Mouse (Mus musculus) kidney, adult 2 months (tissue): ENCODE data around the gene Lztfl1. TPM values are rescaled to one million over a fixed set of nuclear protein-coding genes. Genes with fewer than 3 reads are reported as not detected.

Experiments
- DNase-seq: peaks from one replicate; pipeline ENCODE4 v3.0.0; 2021
- H3K27ac ChIP-seq: fragments of 200-500 bp; 2 replicates; pipeline ENCODE4 v1.5.1; 2012; ENCODE audit warnings: low read depth, low read length, control low read depth, inconsistent platforms; ENCODE audit not compliant: insufficient read depth
- H3K27me3 ChIP-seq: fragments of 200-500 bp; replicated peaks from 2 replicates; pipeline ENCODE4 v1.6.1; 2012; ENCODE audit warnings: mild to moderate bottlenecking, moderate library complexity, low read length, inconsistent platforms; ENCODE audit not compliant: control insufficient read depth, insufficient read depth
- H3K36me3 ChIP-seq: fragments of 200-500 bp; 2 replicates; pipeline ENCODE4 v1.6.1; 2012; ENCODE audit warnings: mild to moderate bottlenecking, moderate library complexity, low read length, inconsistent platforms; ENCODE audit not compliant: control insufficient read depth, insufficient read depth
- H3K4me1 ChIP-seq: fragments of 200-500 bp; 2 replicates; pipeline ENCODE4 v1.6.1; 2011; ENCODE audit warnings: low read length; ENCODE audit not compliant: control insufficient read depth, insufficient read depth
- H3K4me3 ChIP-seq: fragments of 200-500 bp; 2 replicates; pipeline ENCODE4 v1.5.1; 2011; ENCODE audit warnings: mild to moderate bottlenecking, low read depth, low read length, control low read depth; ENCODE audit not compliant: insufficient read depth
- CTCF ChIP-seq: fragments of 200-500 bp; conservative IDR thresholded peaks from 2 replicates; pipeline ENCODE4 v1.5.1; 2011; ENCODE audit warnings: low read depth, mild to moderate bottlenecking, control low read depth, low read length, moderate library complexity, mixed read lengths; ENCODE audit not compliant: insufficient read depth, insufficient read length
- POLR2A ChIP-seq: fragments of 200-500 bp; IDR thresholded peaks from one replicate; pipeline ENCODE4 v1.6.1; 2011; ENCODE audit warnings: low read depth, low read length, control low read depth
- WGBS: fragments of 180-500 bp; shearing (Covaris S2); methylation state at CpG from one replicate; pipeline ENCODE4 v1.1.7; 2018; 5-methylcytosine and 5-hydroxymethylcytosine counted together
- polyA plus RNA-seq: library from polyadenylated mRNA; depleted of rRNA; stranded (reverse); fragments of >200 nt; gene quantifications from 2 replicates; pipeline ENCODE4 v1.2.3, GENCODE M21; 2012

Gene Lztfl1
- polyA plus RNA-seq, 1 experiment = 5.3 TPM

- H3K4me3 ChIP-seq = 0 out of 2 replicates have a peak overlapping the region, but pooled peaks have one; percentile 7
- H3K27me3 ChIP-seq = no peaks in the 10 kb centered on the region
- 16% methylated on average over 3 of the region's 3 CpGs for WGBS
- H3K36me3 ChIP-seq = no peaks in the 10 kb centered on the region; the same call in 1 of the 2 replicates
- TF ChIP-seq CTCF (no peak), POLR2A (no peak)
- peak; percentile 26 for DNase-seq
- peaks cover 4% of the 10 kb centered on the region; the same call in 1 of the 2 replicates for H3K4me1 ChIP-seq
- H3K27ac ChIP-seq = no peak overlapping the region; the same call in 1 of the 2 replicates
Observed at GRCm38 (mm10) chr9:123716301-123716700, 1.2 kb downstream of the Lztfl1 start.

DNA sequence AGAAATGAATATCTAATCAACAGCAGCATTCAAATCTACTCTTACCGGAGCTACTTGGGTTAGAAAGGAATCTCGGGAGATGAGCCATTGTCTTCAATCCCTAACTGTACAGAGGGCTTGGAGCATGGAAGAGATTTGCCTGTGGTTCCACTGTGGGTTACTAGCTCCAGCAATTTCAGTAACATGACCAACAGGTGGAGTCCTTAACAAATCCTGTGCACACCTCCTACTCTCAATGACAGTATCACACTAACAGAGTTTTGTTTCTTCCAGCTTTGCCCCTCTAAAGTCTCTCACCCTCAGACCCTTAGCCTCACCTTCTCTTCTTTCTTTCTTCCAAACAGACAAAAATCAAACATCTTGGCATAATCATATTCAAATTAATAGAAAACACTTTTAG, 4.4 kb downstream of the Lztfl1 start:
- Histone ChIP-seq H3K36me3 (peaks cover 2% of the 10 kb centered on the region), H3K4me3 (no peak overlapping the region), H3K4me1 (peaks cover 4% of the 10 kb centered on the region; the same call in 1 of the 2 replicates), H3K27ac (no peak overlapping the region), H3K27me3 (no peaks in the 10 kb centered on the region)
- DNase-seq = peak; percentile 21
- TF ChIP-seq CTCF (no peak), POLR2A (no peak)
- WGBS = 71% methylated on average over 2 of the region's 2 CpGs

DNA sequence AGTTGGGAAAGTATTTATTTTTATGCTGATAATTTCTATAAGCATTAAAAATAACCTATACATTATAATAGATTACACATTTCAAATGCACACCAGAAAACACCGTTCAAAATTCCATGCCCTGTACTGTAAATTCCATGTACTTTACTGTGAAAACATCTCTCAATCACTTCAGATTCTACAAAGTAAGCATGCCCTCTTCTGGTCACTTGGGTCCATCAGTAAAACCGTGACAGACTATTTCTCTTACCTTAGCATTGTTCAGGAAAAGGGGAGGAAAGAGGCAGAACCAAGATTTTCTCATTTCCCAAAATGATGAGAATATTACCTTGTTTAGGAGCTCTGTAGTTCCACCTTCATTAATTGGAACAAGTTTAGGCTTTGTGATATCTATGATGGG, 8.3 kb downstream of the Lztfl1 start:
- Histone ChIP-seq H3K27me3 (no peaks in the 10 kb centered on the region), H3K4me3 (no peak overlapping the region), H3K36me3 (peaks cover 2% of the 10 kb centered on the region), H3K4me1 (no peaks in the 10 kb centered on the region), H3K27ac (no peak overlapping the region)
- TF ChIP-seq POLR2A (no peak), CTCF (no peak)
- 27% methylated on average over 2 of the region's 2 CpGs for WGBS
- DNase-seq = peak; percentile 24

GRCm38 (mm10) chr9:123701822-123702221, 15.7 kb downstream of the Lztfl1 start:
- Histone ChIP-seq H3K4me1 (no peaks in the 10 kb centered on the region), H3K36me3 (peaks cover 2% of the 10 kb centered on the region), H3K27me3 (no peaks in the 10 kb centered on the region), H3K27ac (no peak overlapping the region), H3K4me3 (no peak overlapping the region)
- no peak for DNase-seq
- WGBS = 90% methylated on average over 5 of the region's 5 CpGs
- TF ChIP-seq CTCF (no peak), POLR2A (no peak)

- peaks cover 3% of the 10 kb centered on the region; the same call in 1 of the 2 replicates for H3K36me3 ChIP-seq
- WGBS = 71% methylated on average over 3 of the region's 3 CpGs
- H3K4me1 ChIP-seq = no peaks in the 10 kb centered on the region
- no peak overlapping the region for H3K27ac ChIP-seq
- no peak overlapping the region for H3K4me3 ChIP-seq
- H3K27me3 ChIP-seq = no peaks in the 10 kb centered on the region
- TF ChIP-seq POLR2A (no peak), CTCF (no peak)
- no peak for DNase-seq
Observed at GRCm38 (mm10) chr9:123695634-123696302, 21.7 kb downstream of the Lztfl1 start.

DNA sequence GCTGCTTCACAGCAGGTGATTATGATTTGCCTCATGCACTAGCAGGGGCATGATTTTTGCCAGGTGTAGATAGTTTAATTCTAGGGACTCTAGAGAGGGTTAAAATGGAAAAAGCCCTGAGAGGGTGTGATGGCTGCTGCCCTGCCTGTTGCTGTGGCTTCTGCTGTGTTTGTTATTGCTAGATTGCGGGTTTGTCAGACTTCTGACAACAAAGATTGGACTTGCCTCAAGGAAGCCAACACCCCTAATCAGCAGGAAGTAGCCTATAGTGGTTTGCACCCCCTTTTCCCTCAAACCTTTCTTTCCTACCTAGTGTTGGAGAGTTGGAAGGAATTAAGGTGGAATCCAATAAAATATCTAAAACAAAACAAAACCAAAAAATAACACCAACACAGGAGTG, 29.3 kb downstream of the Lztfl1 start:
- WGBS = 88% methylated on average over 1 of the region's 1 CpGs
- Histone ChIP-seq H3K4me1 (no peaks in the 10 kb centered on the region), H3K27me3 (no peaks in the 10 kb centered on the region), H3K36me3 (no peaks in the 10 kb centered on the region; the same call in 1 of the 2 replicates), H3K27ac (no peak overlapping the region), H3K4me3 (no peak overlapping the region)
- DNase-seq = no peak
- TF ChIP-seq POLR2A (no peak), CTCF (no peak)

GRCm38 (mm10) chr9:123686206-123686605, 31.3 kb downstream of the Lztfl1 start:
- 79% methylated on average over 5 of the region's 5 CpGs for WGBS
- TF ChIP-seq CTCF (no peak), POLR2A (no peak)
- no peak overlapping the region for H3K27ac ChIP-seq

More at GRCm38 (mm10) chr9:123686206-123686605, 31.3 kb downstream of the Lztfl1 start:
- Histone ChIP-seq H3K4me1 (no peaks in the 10 kb centered on the region), H3K4me3 (no peak overlapping the region), H3K27me3 (no peaks in the 10 kb centered on the region), H3K36me3 (no peaks in the 10 kb centered on the region)
- DNase-seq = no peak
